Mouse (Mus musculus): ENCODE measurements at regions not wholly inside any gene's neighbourhood (a gene's known extent, or its start where the extent isn't known, plus 50 kb on each side); places are given as distances from the start of the nearest gene placed in this dataset.

DNA sequence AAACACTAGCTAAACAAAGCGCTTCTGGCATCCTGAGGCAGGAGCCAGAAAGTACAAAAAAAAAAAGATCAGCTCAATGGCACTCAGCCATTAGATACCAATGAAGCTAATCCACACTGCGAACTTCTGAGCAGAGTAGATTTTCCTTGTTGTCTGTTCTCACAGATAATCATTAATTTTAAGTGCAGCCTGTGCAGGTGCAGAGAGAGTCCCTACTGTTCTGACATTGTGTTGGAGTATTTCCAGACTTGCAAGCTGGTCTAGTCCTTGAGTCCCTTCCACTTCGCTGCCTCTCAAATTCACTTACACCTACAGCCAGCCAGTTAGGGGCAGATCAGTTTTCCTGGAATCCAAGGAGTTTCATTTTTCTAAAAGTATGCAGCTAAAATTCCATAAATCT is 494.0 kb downstream of the Cenpc1 start:
- H3K9me3 ChIP-seq (ENCODE audit: control insufficient read depth, low read length): no peaks in the 10 kb centered on the region
- WGBS: 67% methylated on average over 3 of the region's 3 CpGs
- H3K4me2 ChIP-seq (replicated peaks): peak overlapping the region; percentile 21; the same call in 1 of the 2 replicates
- H3K27me3 ChIP-seq (ENCODE audit: control insufficient read depth, insufficient read depth, low read length): no peaks in the 10 kb centered on the region
- H3K36me3 ChIP-seq (replicated peaks; ENCODE audit: control insufficient read depth, insufficient read depth): no peaks in the 10 kb centered on the region
- peak; percentile 34 for DNase-seq (ENCODE audit: low spot score)
- H3K27ac ChIP-seq: peak overlapping the region; percentile 54; the same call in 1 of the 2 replicates
- H3K4me1 ChIP-seq (replicated peaks; ENCODE audit: control insufficient read depth, insufficient read depth, low read length): no peaks in the 10 kb centered on the region
- no peak overlapping the region for H3K4me3 ChIP-seq (replicated peaks; ENCODE audit: low read length)
- H3K9ac ChIP-seq: no peak overlapping the region
- ATAC-seq (ENCODE audit: low FRiP score): peak; percentile 78; the same call in 1 of the 2 replicates

DNA sequence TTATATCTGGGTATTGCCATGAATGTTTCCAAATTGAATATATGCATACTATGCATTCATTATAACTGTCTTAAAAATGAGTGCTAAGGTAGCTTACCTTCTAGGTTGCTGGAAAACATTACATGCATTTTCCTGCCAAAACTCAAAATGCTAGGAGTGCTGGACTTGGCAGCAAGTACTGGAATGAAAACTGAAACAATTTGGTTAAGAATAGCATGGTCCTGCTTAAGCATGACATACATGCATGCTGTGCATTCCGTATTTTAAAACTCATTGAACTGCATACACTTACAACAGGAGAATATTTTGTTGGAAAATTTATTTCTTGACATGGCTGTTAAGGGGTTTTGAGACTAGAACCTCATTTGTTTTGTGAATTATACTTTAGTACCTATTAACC is 529.1 kb downstream of the Cenpc1 start:
- Histone ChIP-seq H3K4me1 (replicated peaks; ENCODE audit: control insufficient read depth, insufficient read depth, low read length) (no peaks in the 10 kb centered on the region), H3K4me3 (replicated peaks; ENCODE audit: low read length) (no peak overlapping the region), H3K9me3 (ENCODE audit: control insufficient read depth, low read length) (no peaks in the 10 kb centered on the region), H3K27ac (no peak overlapping the region), H3K27me3 (ENCODE audit: control insufficient read depth, insufficient read depth, low read length) (no peaks in the 10 kb centered on the region), H3K9ac (no peak overlapping the region), H3K36me3 (replicated peaks; ENCODE audit: control insufficient read depth, insufficient read depth) (no peaks in the 10 kb centered on the region), H3K4me2 (replicated peaks) (no peak overlapping the region)
- DNase-seq (ENCODE audit: low spot score) (no peak), ATAC-seq (ENCODE audit: low FRiP score) (no peak)
- WGBS: 79% methylated on average over 1 of the region's 1 CpGs

DNA sequence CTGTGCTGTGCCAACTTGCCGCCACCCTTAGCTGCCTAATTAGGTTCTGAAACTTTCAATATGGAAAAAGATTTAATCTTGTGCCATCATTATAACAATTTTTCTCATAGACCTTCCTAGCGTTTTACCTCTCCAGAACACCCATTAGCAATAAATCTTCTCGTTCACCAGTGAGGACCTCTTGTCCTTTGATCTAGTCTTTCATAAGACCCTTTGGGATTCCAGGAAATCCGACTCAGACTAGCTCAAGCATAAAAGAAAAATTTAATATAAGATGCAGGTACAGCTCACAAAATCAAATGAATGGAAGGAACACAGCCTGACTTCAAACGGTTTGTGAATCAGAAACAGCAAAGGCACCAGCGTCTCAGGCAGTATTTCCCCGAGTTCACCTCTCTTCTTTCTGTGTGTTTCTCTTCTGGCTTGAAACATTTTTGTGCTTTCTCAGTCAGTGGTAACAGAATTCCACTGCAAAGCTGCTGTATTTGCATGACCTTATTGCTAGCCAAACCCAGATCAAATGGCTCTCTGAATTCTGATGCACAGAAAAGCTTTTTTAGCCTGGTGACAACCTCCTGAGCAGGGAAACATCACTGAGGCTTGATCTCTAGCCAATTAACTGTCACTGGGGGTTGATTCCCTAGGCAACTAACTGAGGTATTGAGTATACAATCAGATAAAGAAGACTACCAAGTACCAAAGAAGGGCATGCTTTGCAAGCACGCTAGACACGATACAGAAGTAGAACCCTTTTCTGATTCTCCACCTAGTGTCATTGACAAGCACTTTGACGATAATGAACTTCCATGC is 539.8 kb downstream of the Cenpc1 start:
- ATAC-seq (ENCODE audit: low FRiP score): no peak; the same call in 1 of the 2 replicates
- Histone ChIP-seq H3K9me3 (ENCODE audit: control insufficient read depth, low read length) (no peaks in the 10 kb centered on the region), H3K36me3 (replicated peaks; ENCODE audit: control insufficient read depth, insufficient read depth) (no peaks in the 10 kb centered on the region), H3K27me3 (ENCODE audit: control insufficient read depth, insufficient read depth, low read length) (no peaks in the 10 kb centered on the region), H3K27ac (no peak overlapping the region), H3K4me2 (replicated peaks) (no peak overlapping the region), H3K9ac (no peak overlapping the region), H3K4me3 (replicated peaks; ENCODE audit: low read length) (no peak overlapping the region), H3K4me1 (replicated peaks; ENCODE audit: control insufficient read depth, insufficient read depth, low read length) (no peaks in the 10 kb centered on the region)
- no peak for DNase-seq (ENCODE audit: low spot score)
- WGBS: 82% methylated on average over 10 of the region's 10 CpGs

DNA sequence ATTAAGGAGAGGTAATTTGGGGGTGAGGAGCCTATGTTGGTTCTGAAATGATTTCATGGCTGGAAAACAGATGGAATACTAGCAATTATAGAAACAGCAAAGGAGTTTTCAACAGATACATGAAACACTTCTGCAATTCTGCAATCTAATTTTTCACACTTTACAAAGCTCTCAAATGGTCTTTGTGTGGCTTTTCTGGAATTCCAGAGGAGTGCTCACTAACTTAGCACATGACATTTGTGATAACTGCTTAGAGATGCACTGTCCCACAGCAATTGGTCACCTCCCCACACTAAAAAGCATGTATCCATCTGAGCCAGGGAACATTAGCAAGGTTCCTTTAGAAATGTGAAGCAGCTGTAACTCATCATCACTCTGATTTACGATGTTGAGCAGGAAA is 560.1 kb downstream of the Cenpc1 start:
- H3K4me2 ChIP-seq (replicated peaks): no peak overlapping the region
- H3K27ac ChIP-seq: no peak overlapping the region
- H3K36me3 ChIP-seq (replicated peaks; ENCODE audit: control insufficient read depth, insufficient read depth): no peaks in the 10 kb centered on the region
- DNase-seq (ENCODE audit: low spot score) (no peak), ATAC-seq (ENCODE audit: low FRiP score) (no peak)
- WGBS: 85% methylated on average over 1 of the region's 1 CpGs
- no peaks in the 10 kb centered on the region for H3K9me3 ChIP-seq (ENCODE audit: control insufficient read depth, low read length)
- no peak overlapping the region for H3K4me3 ChIP-seq (replicated peaks; ENCODE audit: low read length)
- no peaks in the 10 kb centered on the region for H3K4me1 ChIP-seq (replicated peaks; ENCODE audit: control insufficient read depth, insufficient read depth, low read length)
- no peaks in the 10 kb centered on the region for H3K27me3 ChIP-seq (ENCODE audit: control insufficient read depth, insufficient read depth, low read length)
- no peak overlapping the region for H3K9ac ChIP-seq

DNA sequence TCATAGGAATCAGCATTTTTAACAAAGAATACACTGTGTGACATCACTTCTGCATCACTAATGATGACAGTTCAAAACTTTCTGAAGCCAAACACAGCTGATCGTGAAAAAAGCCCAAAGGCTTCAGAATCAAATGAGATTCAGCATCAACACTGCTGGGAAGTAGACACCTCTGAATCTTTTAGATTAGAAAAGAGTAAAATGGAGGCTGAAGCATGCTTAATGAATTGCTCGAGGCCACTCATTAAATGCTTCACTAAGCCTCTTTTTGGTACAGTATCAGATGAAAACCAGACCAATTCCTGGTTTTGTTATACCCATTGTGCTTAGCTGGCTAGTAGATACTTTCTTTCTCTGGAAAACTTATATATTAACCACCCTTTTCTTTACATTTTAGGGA is 568.1 kb downstream of the Cenpc1 start:
- ATAC-seq (ENCODE audit: low FRiP score) (no peak; the same call in 1 of the 2 replicates), DNase-seq (ENCODE audit: low spot score) (peak; percentile 25)
- H3K9ac ChIP-seq: no peak overlapping the region

GRCm38 (mm10) chr5:85485733-85486322 is 579.6 kb downstream of the Cenpc1 start:
- ATAC-seq (ENCODE audit: low FRiP score) (peak; percentile 27; the same call in 1 of the 2 replicates), DNase-seq (ENCODE audit: low spot score) (peak; percentile 25)
- Histone ChIP-seq H3K4me3 (replicated peaks; ENCODE audit: low read length) (no peak overlapping the region), H3K9me3 (ENCODE audit: control insufficient read depth, low read length) (no peaks in the 10 kb centered on the region), H3K4me2 (replicated peaks) (no peak overlapping the region), H3K27ac (no peak overlapping the region), H3K36me3 (replicated peaks; ENCODE audit: control insufficient read depth, insufficient read depth) (no peaks in the 10 kb centered on the region), H3K4me1 (replicated peaks; ENCODE audit: control insufficient read depth, insufficient read depth, low read length) (no peaks in the 10 kb centered on the region), H3K9ac (no peak overlapping the region), H3K27me3 (ENCODE audit: control insufficient read depth, insufficient read depth, low read length) (no peaks in the 10 kb centered on the region)
- WGBS: 63% methylated on average over 2 of the region's 2 CpGs

More for the DNA sequence above, 568.1 kb downstream of the Cenpc1 start:
- no peaks in the 10 kb centered on the region for H3K9me3 ChIP-seq (ENCODE audit: control insufficient read depth, low read length)
- H3K36me3 ChIP-seq (replicated peaks; ENCODE audit: control insufficient read depth, insufficient read depth): no peaks in the 10 kb centered on the region
- H3K4me1 ChIP-seq (replicated peaks; ENCODE audit: control insufficient read depth, insufficient read depth, low read length): no peaks in the 10 kb centered on the region
- no peak overlapping the region for H3K4me2 ChIP-seq (replicated peaks)
- H3K4me3 ChIP-seq (replicated peaks; ENCODE audit: low read length): no peak overlapping the region
- 51% methylated on average over 2 of the region's 2 CpGs for WGBS
- no peak overlapping the region for H3K27ac ChIP-seq
- H3K27me3 ChIP-seq (ENCODE audit: control insufficient read depth, insufficient read depth, low read length): no peaks in the 10 kb centered on the region

- Histone ChIP-seq H3K9ac (no peak overlapping the region), H3K4me2 (replicated peaks) (no peak overlapping the region), H3K4me3 (replicated peaks; ENCODE audit: low read length) (no peak overlapping the region), H3K9me3 (ENCODE audit: control insufficient read depth, low read length) (no peaks in the 10 kb centered on the region), H3K27me3 (ENCODE audit: control insufficient read depth, insufficient read depth, low read length) (no peaks in the 10 kb centered on the region), H3K4me1 (replicated peaks; ENCODE audit: control insufficient read depth, insufficient read depth, low read length) (no peaks in the 10 kb centered on the region), H3K27ac (no peak overlapping the region), H3K36me3 (replicated peaks; ENCODE audit: control insufficient read depth, insufficient read depth) (no peaks in the 10 kb centered on the region)
- ATAC-seq (ENCODE audit: low FRiP score) (no peak), DNase-seq (ENCODE audit: low spot score) (no peak)
Measured at GRCm38 (mm10) chr5:85485157-85485556, 580.2 kb downstream of the Cenpc1 start.

DNA sequence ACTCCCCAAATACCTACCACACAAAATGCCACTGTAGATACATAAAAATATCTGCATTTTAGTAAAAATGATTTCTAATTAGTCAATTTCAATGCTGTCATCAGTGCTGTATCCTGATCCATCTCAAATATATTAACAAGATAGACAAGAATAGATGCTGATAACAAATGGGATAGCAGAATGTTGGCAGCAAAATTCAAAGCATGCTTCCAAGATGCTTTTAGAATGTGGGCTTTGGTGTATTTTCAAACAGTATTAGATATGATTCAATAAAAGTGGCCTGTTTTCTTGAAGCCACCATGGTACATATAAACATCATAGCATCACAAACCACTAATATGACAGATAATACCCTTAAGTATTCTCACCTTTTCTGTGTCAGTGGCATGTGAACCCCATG is 597.6 kb downstream of the Cenpc1 start:
- no peak overlapping the region for H3K27ac ChIP-seq
- DNase-seq (ENCODE audit: low spot score): no peak
- H3K9me3 ChIP-seq (ENCODE audit: control insufficient read depth, low read length): no peaks in the 10 kb centered on the region
- no peaks in the 10 kb centered on the region for H3K36me3 ChIP-seq (replicated peaks; ENCODE audit: control insufficient read depth, insufficient read depth)
- no peaks in the 10 kb centered on the region for H3K4me1 ChIP-seq (replicated peaks; ENCODE audit: control insufficient read depth, insufficient read depth, low read length)
- no peak overlapping the region for H3K4me2 ChIP-seq (replicated peaks)
- no peak overlapping the region for H3K9ac ChIP-seq
- H3K4me3 ChIP-seq (replicated peaks; ENCODE audit: low read length): no peak overlapping the region
- no peaks in the 10 kb centered on the region for H3K27me3 ChIP-seq (ENCODE audit: control insufficient read depth, insufficient read depth, low read length)
- ATAC-seq (ENCODE audit: low FRiP score): no peak

GRCm38 (mm10) chr5:85467151-85467550 is 598.2 kb downstream of the Cenpc1 start:
- Histone ChIP-seq H3K27me3 (ENCODE audit: control insufficient read depth, insufficient read depth, low read length) (no peaks in the 10 kb centered on the region), H3K4me1 (replicated peaks; ENCODE audit: control insufficient read depth, insufficient read depth, low read length) (no peaks in the 10 kb centered on the region), H3K9ac (no peak overlapping the region), H3K9me3 (ENCODE audit: control insufficient read depth, low read length) (no peaks in the 10 kb centered on the region), H3K4me2 (replicated peaks) (no peak overlapping the region), H3K27ac (no peak overlapping the region), H3K4me3 (replicated peaks; ENCODE audit: low read length) (no peak overlapping the region), H3K36me3 (replicated peaks; ENCODE audit: control insufficient read depth, insufficient read depth) (no peaks in the 10 kb centered on the region)
- DNase-seq (ENCODE audit: low spot score): no peak
- WGBS: 93% methylated on average over 3 of the region's 3 CpGs
- ATAC-seq (ENCODE audit: low FRiP score): no peak
